Mouse (Mus musculus) lung, adult 2 months (tissue): Measurements from ENCODE around the gene Angptl4. TPM values are rescaled to one million over a fixed set of nuclear protein-coding genes. Genes with fewer than 3 reads are reported as not detected.
"Not testable (repeated sequence)": the region's sequence is repeated elsewhere in the genome, so short reads cannot be mapped to it uniquely, and the experiment has no call there.

ENCODE experiments used
- DNase-seq: peaks from one replicate; pipeline ENCODE4 v3.0.0; 2022
- H3K4me1 ChIP-seq: fragments of 200-500 bp; 2 replicates; pipeline ENCODE4 v1.6.1; 2011; ENCODE audit warnings: low read length; ENCODE audit not compliant: control insufficient read depth, insufficient read depth
- H3K4me3 ChIP-seq: fragments of 200-500 bp; replicated peaks from 2 replicates; pipeline ENCODE3; 2011; ENCODE audit warnings: low read depth, mild to moderate bottlenecking, control low read depth, low read length; ENCODE audit errors: extremely low read depth
- CTCF ChIP-seq: fragments of 200-500 bp; IDR thresholded peaks from 2 replicates; pipeline ENCODE4 v1.5.1; 2011; ENCODE audit warnings: mild to moderate bottlenecking, low read length, control low read depth; ENCODE audit not compliant: insufficient read depth
- POLR2A ChIP-seq: fragments of 200-500 bp; IDR thresholded peaks from 2 replicates; pipeline ENCODE4 v1.6.1; 2011; ENCODE audit warnings: low read depth, mild to moderate bottlenecking, control low read depth, low read length, borderline replicate concordance; ENCODE audit errors: extremely low read depth
- whole genome bisulfite sequencing: fragments of 180-500 bp; shearing (Covaris S2); methylation state at CpG from one replicate; pipeline ENCODE4 v1.1.7; 2018; 5-methylcytosine and 5-hydroxymethylcytosine counted together
- polyA plus RNA-seq: library from polyadenylated mRNA; depleted of rRNA; stranded (reverse); fragments of >200 nt; gene quantifications from 2 replicates; pipeline ENCODE4 v1.2.3, GENCODE M21; 2012; rRNA removed

The Angptl4 gene
- polyA plus RNA-seq, 1 experiment, result 34.6 TPM

- 44% methylated on average over 2 of the region's 2 CpGs for WGBS
- TF ChIP-seq POLR2A, result no peak
- peak; percentile 83 for TF ChIP-seq CTCF
- H3K4me3 ChIP-seq, result no peak overlapping the region
- peaks cover 11% of the 10 kb centered on the region for H3K4me1 ChIP-seq
- peak; percentile 41 for DNase-seq
Observed at GRCm38 (mm10) chr17:33746011-33746410, 35.6 kb downstream of the Angptl4 start.

- WGBS, result 61% methylated on average over 5 of the region's 5 CpGs
- DNase-seq, result no peak
- H3K4me1 ChIP-seq, result peaks cover 2% of the 10 kb centered on the region; the same call in 1 of the 2 replicates
- H3K4me3 ChIP-seq, result no peak overlapping the region
- TF ChIP-seq CTCF (no peak), POLR2A (no peak)
Observed at GRCm38 (mm10) chr17:33744686-33745384, 36.8 kb downstream of the Angptl4 start.

GRCm38 (mm10) chr17:33742420-33742819, 39.2 kb downstream of the Angptl4 start:
- 89% methylated on average over 1 of the region's 1 CpGs for WGBS
- Histone ChIP-seq H3K4me3 (no peak overlapping the region), H3K4me1 (peaks cover 2% of the 10 kb centered on the region; the same call in 1 of the 2 replicates)
- DNase-seq, result no peak
- TF ChIP-seq POLR2A (no peak), CTCF (no peak)

GRCm38 (mm10) chr17:33733526-33733925, 48.1 kb downstream of the Angptl4 start:
- H3K4me1 ChIP-seq, DNase-seq, H3K4me3 ChIP-seq: not testable (repeated sequence)
- WGBS, result 54% methylated on average over 10 of the region's 10 CpGs

- not testable (repeated sequence) for H3K4me1 ChIP-seq, H3K4me3 ChIP-seq, DNase-seq
- WGBS, result 47% methylated on average over 9 of the region's 9 CpGs
Observed at GRCm38 (mm10) chr17:33732556-33733083, 49.0 kb downstream of the Angptl4 start.

GRCm38 (mm10) chr17:33729215-33729614, 52.4 kb downstream of the Angptl4 start:
- WGBS, result 35% methylated on average over 2 of the region's 2 CpGs
- TF ChIP-seq POLR2A (no peak), CTCF (no peak)
- no peak for DNase-seq
- H3K4me3 ChIP-seq, result no peak overlapping the region
- no peaks in the 10 kb centered on the region for H3K4me1 ChIP-seq

- DNase-seq, result no peak
- no peak for TF ChIP-seq POLR2A
- no peak for TF ChIP-seq CTCF
- WGBS, result 70% methylated on average over 2 of the region's 2 CpGs
- Histone ChIP-seq H3K4me3 (no peak overlapping the region), H3K4me1 (no peaks in the 10 kb centered on the region)
Observed at GRCm38 (mm10) chr17:33728396-33728795, 53.2 kb downstream of the Angptl4 start.

Other genes starting within 250 kb of the Angptl4 start
- gene Myo1f, start 226.1 kb downstream of the Angptl4 start, polyA plus RNA-seq, result 13.2 and 18.6 TPM in 2 replicates
- gene Zfp414, start 152.7 kb downstream of the Angptl4 start, polyA plus RNA-seq, result 70.2 and 76.4 TPM in 2 replicates
- gene Pram1, start 143.8 kb downstream of the Angptl4 start, polyA plus RNA-seq, result 0.06 TPM in 1 of 2 replicates, not detected in the other
- gene Hnrnpm, start 95.0 kb downstream of the Angptl4 start, polyA plus RNA-seq, result 72.4 and 83.8 TPM in 2 replicates
- 114 and 126 TPM in 2 replicates for gene March2, start 63.2 kb downstream of the Angptl4 start, polyA plus RNA-seq
- 389 and 406 TPM in 2 replicates for gene Rab11b, start 21.3 kb downstream of the Angptl4 start, polyA plus RNA-seq
- 395 and 450 TPM in 2 replicates for gene Kank3, start 28.7 kb upstream of the Angptl4 start, polyA plus RNA-seq
- 506 and 507 TPM in 2 replicates for gene Rps28, start 42.7 kb upstream of the Angptl4 start, polyA plus RNA-seq
- 334 and 389 TPM in 2 replicates for gene Ndufa7, start 42.7 kb upstream of the Angptl4 start, polyA plus RNA-seq
- 28.3 and 30.4 TPM in 2 replicates for gene Cd320, start 61.3 kb upstream of the Angptl4 start, polyA plus RNA-seq
- not detected in 2 replicates for gene Gm7029, start 92.0 kb upstream of the Angptl4 start, polyA plus RNA-seq
- 1.2 and 3.0 TPM in 2 replicates for gene Kifc1, start 108.8 kb upstream of the Angptl4 start, polyA plus RNA-seq
- 0.33 and 0.41 TPM in 2 replicates for gene Platr17, start 123.3 kb upstream of the Angptl4 start, polyA plus RNA-seq
- gene Daxx, start 127.6 kb upstream of the Angptl4 start, polyA plus RNA-seq, result 33.7 and 35.9 TPM in 2 replicates
- gene Tapbp, start 134.1 kb upstream of the Angptl4 start, polyA plus RNA-seq, result 225 and 249 TPM in 2 replicates
- gene Zbtb22, start 134.1 kb upstream of the Angptl4 start, polyA plus RNA-seq, result 65.1 and 92.1 TPM in 2 replicates
- 247 and 272 TPM in 2 replicates for gene Rgl2, start 147.7 kb upstream of the Angptl4 start, polyA plus RNA-seq
- 19.2 and 26.2 TPM in 2 replicates for gene Pfdn6, start 158.5 kb upstream of the Angptl4 start, polyA plus RNA-seq
- gene Wdr46, start 158.8 kb upstream of the Angptl4 start, polyA plus RNA-seq, result 13.4 and 16.8 TPM in 2 replicates
- gene B3galt4, start 169.7 kb upstream of the Angptl4 start, polyA plus RNA-seq, result 11.4 and 12.6 TPM in 2 replicates
- gene Vps52, start 174.0 kb upstream of the Angptl4 start, polyA plus RNA-seq, result 62.8 and 70.3 TPM in 2 replicates
- 260 and 331 TPM in 2 replicates for gene Rps18, start 174.2 kb upstream of the Angptl4 start, polyA plus RNA-seq
- gene H2-K1, start 218.5 kb upstream of the Angptl4 start, polyA plus RNA-seq, result 2,389 and 3,036 TPM in 2 replicates
- gene Ring1, start 242.8 kb upstream of the Angptl4 start, polyA plus RNA-seq, result 40.7 and 53.6 TPM in 2 replicates
- gene H2-Ke6, start 246.2 kb upstream of the Angptl4 start, polyA plus RNA-seq, result 91.2 and 130 TPM in 2 replicates
- 161 and 183 TPM in 2 replicates for gene Slc39a7, start 249.9 kb upstream of the Angptl4 start, polyA plus RNA-seq
- 63.2 and 79.8 TPM in 2 replicates for gene Rxrb, start 250.0 kb upstream of the Angptl4 start, polyA plus RNA-seq